Mouse (Mus musculus) forebrain, embryonic 11.5 days (tissue): ENCODE measurements around the gene Itpr1. TPM values are rescaled to one million over a fixed set of nuclear protein-coding genes. Genes with fewer than 3 reads are reported as not detected.

Experiments used
- ATAC-seq: fragments of 200-750 bp; cut with Nextera tagmentation; replicated peaks from 2 replicates; pipeline ENCODE4 v1.8.0; 2017; ENCODE audit warnings: moderate TSS enrichment; ENCODE audit not compliant: low FRiP score
- DNase-seq: peaks from one replicate; pipeline ENCODE4 v3.0.0-alpha.2; 2017; ENCODE audit warnings: low spot score
- H3K27ac ChIP-seq: fragments of 300-500 bp; sonication (generic); 2 replicates; pipeline ENCODE4 v1.5.1; 2014; ENCODE audit warnings: low read depth, low read length
- H3K27me3 ChIP-seq: fragments of 300-500 bp; sonication (generic); 2 replicates; pipeline ENCODE4 v1.6.1; 2014; ENCODE audit warnings: mild to moderate bottlenecking, low read length, mixed read lengths; ENCODE audit not compliant: control insufficient read depth, insufficient read depth
- H3K36me3 ChIP-seq: fragments of 300-500 bp; sonication (generic); 2 replicates; pipeline ENCODE4 v1.6.1; 2014; ENCODE audit warnings: mild to moderate bottlenecking, low read length, moderate library complexity, mixed read lengths; ENCODE audit not compliant: control insufficient read depth, insufficient read depth
- H3K4me1 ChIP-seq: fragments of 300-500 bp; sonication (generic); replicated peaks from 2 replicates; pipeline ENCODE4 v1.6.1; 2014; ENCODE audit warnings: low read length, mixed read lengths; ENCODE audit not compliant: control insufficient read depth, insufficient read depth
- H3K4me2 ChIP-seq: fragments of 300-500 bp; sonication (generic); 2 replicates; pipeline ENCODE4 v1.6.1; 2014; ENCODE audit warnings: low read depth, mild to moderate bottlenecking, low read length, moderate library complexity, mixed read lengths; ENCODE audit not compliant: severe bottlenecking
- H3K4me3 ChIP-seq: fragments of 300-500 bp; sonication (generic); 2 replicates; pipeline ENCODE4 v1.5.1; 2014; ENCODE audit warnings: low read depth, low read length
- H3K9ac ChIP-seq: fragments of 300-500 bp; sonication (generic); 2 replicates; pipeline ENCODE4 v1.6.1; 2014; ENCODE audit warnings: low read length
- H3K9me3 ChIP-seq: fragments of 300-500 bp; sonication (generic); 2 replicates; pipeline ENCODE4 v1.6.1; 2016; ENCODE audit warnings: low read length, mixed read lengths; ENCODE audit not compliant: control insufficient read depth
- WGBS: fragments of 180-500 bp; shearing (Covaris S2); extraction: QIAGEN DNeasy Blood & Tissue Kit; methylation state at CpG from one replicate; pipeline ENCODE4 v1.1.7; 2014; 5-methylcytosine and 5-hydroxymethylcytosine counted together
- polyA plus RNA-seq: library from polyadenylated mRNA; unstranded; fragments of >200 nt; fragmentation: Nextera tagmentation; extraction: Ambion mirVana; gene quantifications from 2 replicates; pipeline ENCODE4 v1.2.1, GENCODE M21; 2014

Gene Itpr1
- polyA plus RNA-seq, 1 experiment from 2014 or later: 8.1 TPM

- ATAC-seq (no peak), DNase-seq (no peak)
- Histone ChIP-seq H3K9ac (no peak overlapping the region), H3K27ac (no peak overlapping the region), H3K27me3 (no peaks in the 10 kb centered on the region), H3K36me3 (no peaks in the 10 kb centered on the region), H3K4me1 (no peaks in the 10 kb centered on the region), H3K9me3 (no peaks in the 10 kb centered on the region), H3K4me3 (no peak overlapping the region), H3K4me2 (no peak overlapping the region)
- 95% methylated on average over 3 of the region's 3 CpGs for WGBS
These were observed 293.3 kb downstream of the Itpr1 start for GRCm38 (mm10) chr6:108506161-108506560.

GRCm38 (mm10) chr6:108507337-108507736, 294.4 kb downstream of the Itpr1 start:
- no peak for ATAC-seq
- no peaks in the 10 kb centered on the region for H3K9me3 ChIP-seq
- DNase-seq: no peak
- H3K9ac ChIP-seq: no peak overlapping the region
- H3K27ac ChIP-seq: no peak overlapping the region
- no peak overlapping the region for H3K4me3 ChIP-seq
- no peak overlapping the region for H3K4me2 ChIP-seq
- H3K4me1 ChIP-seq: no peaks in the 10 kb centered on the region
- no peaks in the 10 kb centered on the region for H3K36me3 ChIP-seq
- 88% methylated on average over 3 of the region's 3 CpGs for WGBS
- no peaks in the 10 kb centered on the region for H3K27me3 ChIP-seq

GRCm38 (mm10) chr6:108509320-108509719, 296.4 kb downstream of the Itpr1 start:
- H3K4me3 ChIP-seq: no peak overlapping the region
- no peaks in the 10 kb centered on the region for H3K4me1 ChIP-seq
- H3K36me3 ChIP-seq: no peaks in the 10 kb centered on the region
- H3K27ac ChIP-seq: no peak overlapping the region
- H3K27me3 ChIP-seq: no peaks in the 10 kb centered on the region
- WGBS: 78% methylated on average over 2 of the region's 2 CpGs
- no peak overlapping the region for H3K9ac ChIP-seq
- no peaks in the 10 kb centered on the region for H3K9me3 ChIP-seq
- ATAC-seq: no peak
- no peak overlapping the region for H3K4me2 ChIP-seq
- DNase-seq: no peak

GRCm38 (mm10) chr6:108510101-108510500, 297.2 kb downstream of the Itpr1 start:
- H3K36me3 ChIP-seq: no peaks in the 10 kb centered on the region

GRCm38 (mm10) chr6:108512097-108512496, 299.2 kb downstream of the Itpr1 start:
- H3K9ac ChIP-seq: no peak overlapping the region
- 69% methylated on average over 3 of the region's 3 CpGs for WGBS
- H3K4me3 ChIP-seq: no peak overlapping the region
- H3K9me3 ChIP-seq: no peaks in the 10 kb centered on the region
- no peak overlapping the region for H3K4me2 ChIP-seq
- H3K27me3 ChIP-seq: no peaks in the 10 kb centered on the region
- no peak for DNase-seq
- no peak for ATAC-seq
- H3K27ac ChIP-seq: no peak overlapping the region
- H3K36me3 ChIP-seq: no peaks in the 10 kb centered on the region
- H3K4me1 ChIP-seq: no peaks in the 10 kb centered on the region

More at GRCm38 (mm10) chr6:108510101-108510500, 297.2 kb downstream of the Itpr1 start:
- Histone ChIP-seq H3K27me3 (no peaks in the 10 kb centered on the region), H3K4me2 (no peak overlapping the region), H3K9ac (no peak overlapping the region), H3K9me3 (no peaks in the 10 kb centered on the region), H3K4me3 (no peak overlapping the region), H3K4me1 (no peaks in the 10 kb centered on the region), H3K27ac (no peak overlapping the region)
- 72% methylated on average over 9 of the region's 9 CpGs for WGBS
- ATAC-seq: no peak
- DNase-seq: no peak

GRCm38 (mm10) chr6:108512994-108513393, 300.1 kb downstream of the Itpr1 start:
- H3K4me3 ChIP-seq: no peak overlapping the region
- ATAC-seq: no peak
- no peaks in the 10 kb centered on the region for H3K4me1 ChIP-seq
- no peak overlapping the region for H3K4me2 ChIP-seq
- no peak overlapping the region for H3K9ac ChIP-seq
- H3K27me3 ChIP-seq: no peaks in the 10 kb centered on the region
- no peaks in the 10 kb centered on the region for H3K36me3 ChIP-seq
- no peaks in the 10 kb centered on the region for H3K9me3 ChIP-seq
- WGBS: 89% methylated on average over 9 of the region's 9 CpGs
- H3K27ac ChIP-seq: no peak overlapping the region
- no peak for DNase-seq

- DNase-seq (no peak), ATAC-seq (no peak)
- no peaks in the 10 kb centered on the region for H3K4me1 ChIP-seq
- no peak overlapping the region for H3K9ac ChIP-seq
- H3K4me2 ChIP-seq: no peak overlapping the region
- H3K4me3 ChIP-seq: no peak overlapping the region
- WGBS: 100% methylated on average over 1 of the region's 1 CpGs
- no peaks in the 10 kb centered on the region for H3K9me3 ChIP-seq
- H3K36me3 ChIP-seq: no peaks in the 10 kb centered on the region
- H3K27ac ChIP-seq: no peak overlapping the region
- no peaks in the 10 kb centered on the region for H3K27me3 ChIP-seq
These were observed 303.4 kb downstream of the Itpr1 start for GRCm38 (mm10) chr6:108516248-108516647.

GRCm38 (mm10) chr6:108517241-108517981, 304.5 kb downstream of the Itpr1 start:
- Histone ChIP-seq H3K36me3 (no peaks in the 10 kb centered on the region), H3K4me3 (no peak overlapping the region), H3K9me3 (no peaks in the 10 kb centered on the region), H3K27ac (no peak overlapping the region), H3K4me2 (no peak overlapping the region), H3K27me3 (no peaks in the 10 kb centered on the region), H3K4me1 (no peaks in the 10 kb centered on the region), H3K9ac (no peak overlapping the region)
- DNase-seq (no peak), ATAC-seq (no peak)
- WGBS: 83% methylated on average over 12 of the region's 12 CpGs

- H3K4me1 ChIP-seq: no peaks in the 10 kb centered on the region
- H3K27me3 ChIP-seq: no peaks in the 10 kb centered on the region
- no peaks in the 10 kb centered on the region for H3K36me3 ChIP-seq
- 100% methylated on average over 1 of the region's 1 CpGs for WGBS
- H3K9me3 ChIP-seq: no peaks in the 10 kb centered on the region
- no peak for ATAC-seq
- H3K4me2 ChIP-seq: no peak overlapping the region
- no peak for DNase-seq
- H3K9ac ChIP-seq: no peak overlapping the region
- H3K4me3 ChIP-seq: no peak overlapping the region
- H3K27ac ChIP-seq: no peak overlapping the region
These were observed 305.1 kb downstream of the Itpr1 start for GRCm38 (mm10) chr6:108517986-108518385.
